Mouse (Mus musculus) lung, embryonic 15.5 days (tissue): ENCODE measurements around the gene Serpina12. TPM values are rescaled to one million over a fixed set of nuclear protein-coding genes. Genes with fewer than 3 reads are reported as not detected.
A peak's percentile ranks its signal among the peaks of the same experiment; 100 is the strongest.

Experiments used
- ATAC-seq: fragments of 200-750 bp; cut with Nextera tagmentation; 2 replicates; pipeline ENCODE4 v1.8.0; 2017; ENCODE audit warnings: moderate number of reproducible peaks, borderline replicate concordance; ENCODE audit not compliant: low FRiP score, low TSS enrichment; ENCODE audit errors: extremely low read depth
- H3K27ac ChIP-seq: fragments of 300-500 bp; sonication (generic); 2 replicates; pipeline ENCODE4 v1.5.1; 2015; ENCODE audit warnings: moderate library complexity, mild to moderate bottlenecking, inconsistent platforms
- H3K27me3 ChIP-seq: fragments of 300-500 bp; sonication (generic); 2 replicates; pipeline ENCODE4 v1.6.1; 2015; ENCODE audit warnings: inconsistent platforms
- H3K36me3 ChIP-seq: fragments of 300-500 bp; sonication (generic); 2 replicates; pipeline ENCODE4 v1.6.1; 2015; ENCODE audit warnings: inconsistent platforms
- H3K4me1 ChIP-seq: fragments of 300-500 bp; sonication (generic); 2 replicates; pipeline ENCODE4 v1.6.1; 2015; ENCODE audit warnings: inconsistent platforms
- H3K4me2 ChIP-seq: fragments of 300-500 bp; sonication (generic); 2 replicates; pipeline ENCODE4 v1.6.1; 2015; ENCODE audit warnings: inconsistent platforms, mild to moderate bottlenecking, moderate library complexity
- H3K4me3 ChIP-seq: fragments of 300-500 bp; sonication (generic); 2 replicates; pipeline ENCODE4 v1.5.1; 2015; ENCODE audit warnings: mild to moderate bottlenecking, inconsistent platforms
- H3K9ac ChIP-seq: fragments of 300-500 bp; sonication (generic); 2 replicates; pipeline ENCODE4 v1.6.1; 2015; ENCODE audit warnings: inconsistent platforms
- H3K9me3 ChIP-seq: fragments of 300-500 bp; sonication (generic); 2 replicates; pipeline ENCODE4 v1.6.1; 2016; ENCODE audit warnings: inconsistent platforms
- WGBS: fragments of 180-500 bp; shearing (Covaris S2); methylation state at CpG from one replicate; pipeline ENCODE4 v1.1.7; 2015; 5-methylcytosine and 5-hydroxymethylcytosine counted together
- polyA plus RNA-seq: library from polyadenylated mRNA; unstranded; fragments of >200 nt; fragmentation: Nextera tagmentation; extraction: Ambion mirVana; gene quantifications from 2 replicates; pipeline ENCODE4 v1.2.1, GENCODE M21; 2015

Gene Serpina12
- not detected in 2 replicates for polyA plus RNA-seq

DNA sequence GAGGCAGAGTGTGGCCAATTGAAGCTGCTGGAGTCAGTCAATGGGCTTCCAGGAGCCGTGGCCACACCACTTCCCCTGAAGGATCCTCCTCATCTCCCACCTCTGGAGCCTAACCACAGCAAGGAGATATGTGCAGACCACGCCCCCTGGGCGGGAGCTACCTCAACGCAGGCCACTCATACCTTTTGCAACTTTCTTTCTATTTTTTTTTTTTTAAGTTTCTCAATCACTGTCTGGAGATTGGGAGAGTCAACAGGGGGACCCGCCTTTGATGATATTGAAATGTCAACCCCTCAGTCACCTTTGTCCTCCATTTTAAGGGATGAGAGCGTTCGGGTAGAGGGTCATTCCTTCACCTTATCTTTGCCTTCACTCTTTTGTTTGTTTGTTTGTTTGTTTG is at the start of gene Serpina12:
TSS of gene Serpina12 (minus strand) at position 101 of the 400 bp plus-strand sequence.
- no peak for ATAC-seq
- Histone ChIP-seq H3K27ac (no peak within 1 kb of the TSS), H3K36me3 (no peaks in the 10 kb centered on the region), H3K4me1 (no peaks in the 10 kb centered on the region), H3K4me2 (no peak within 1 kb of the TSS), H3K27me3 (no peaks in the 10 kb centered on the region), H3K4me3 (no peak within 1 kb of the TSS), H3K9me3 (no peaks in the 10 kb centered on the region), H3K9ac (no peak within 1 kb of the TSS)
- 77% methylated on average over 7 of the region's 7 CpGs for WGBS

DNA sequence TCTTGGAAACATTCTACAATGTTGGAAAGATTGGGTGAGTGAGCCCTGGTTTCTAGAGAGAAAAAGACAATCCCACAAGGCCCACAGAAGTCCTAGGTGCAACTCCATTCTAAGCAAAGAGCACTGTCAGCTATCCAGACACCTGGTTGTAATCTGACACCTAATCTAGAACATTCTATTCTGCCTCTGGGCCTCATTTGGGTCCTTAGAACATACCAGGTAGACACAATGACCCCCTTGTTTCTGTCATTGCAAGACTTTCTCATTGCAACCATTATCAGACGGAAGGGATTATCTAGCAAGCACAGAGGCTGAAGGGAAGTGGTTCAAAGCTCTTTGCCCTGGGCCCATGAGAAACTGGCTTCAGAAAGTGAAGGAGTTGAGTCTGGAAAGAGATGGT is 47.1 kb upstream of the Serpina12 start:
- WGBS: 82% methylated on average over 1 of the region's 1 CpGs
- Histone ChIP-seq H3K9ac (no peak overlapping the region), H3K27me3 (no peaks in the 10 kb centered on the region), H3K9me3 (no peaks in the 10 kb centered on the region), H3K4me3 (no peak overlapping the region), H3K27ac (no peak overlapping the region), H3K36me3 (no peaks in the 10 kb centered on the region), H3K4me1 (no peaks in the 10 kb centered on the region), H3K4me2 (no peak overlapping the region)
- no peak for ATAC-seq

DNA sequence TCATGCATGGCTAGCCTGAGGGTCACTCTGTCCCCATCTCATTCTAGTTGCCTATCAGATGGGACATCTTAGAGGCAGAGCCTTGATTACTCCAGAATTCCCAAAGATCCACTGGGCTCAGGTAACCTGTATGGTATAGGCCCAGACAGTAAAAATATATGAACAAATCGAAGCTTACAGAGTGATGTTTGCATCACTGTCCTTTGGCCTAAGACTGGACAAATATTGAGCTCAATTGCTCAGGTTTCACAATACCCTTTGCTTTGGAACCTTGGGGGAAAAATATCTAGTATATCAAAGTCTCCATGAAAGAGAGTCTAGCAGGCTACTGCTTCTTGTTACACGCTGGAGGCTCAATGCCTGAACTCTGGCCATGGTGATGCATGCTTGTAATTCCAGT is 45.9 kb upstream of the Serpina12 start:
- WGBS: 68% methylated on average over 2 of the region's 2 CpGs
- Histone ChIP-seq H3K9me3 (no peaks in the 10 kb centered on the region), H3K9ac (no peak overlapping the region), H3K36me3 (no peaks in the 10 kb centered on the region), H3K27me3 (no peaks in the 10 kb centered on the region), H3K4me2 (no peak overlapping the region), H3K4me3 (no peak overlapping the region), H3K4me1 (no peaks in the 10 kb centered on the region), H3K27ac (no peak overlapping the region)
- ATAC-seq: no peak

DNA sequence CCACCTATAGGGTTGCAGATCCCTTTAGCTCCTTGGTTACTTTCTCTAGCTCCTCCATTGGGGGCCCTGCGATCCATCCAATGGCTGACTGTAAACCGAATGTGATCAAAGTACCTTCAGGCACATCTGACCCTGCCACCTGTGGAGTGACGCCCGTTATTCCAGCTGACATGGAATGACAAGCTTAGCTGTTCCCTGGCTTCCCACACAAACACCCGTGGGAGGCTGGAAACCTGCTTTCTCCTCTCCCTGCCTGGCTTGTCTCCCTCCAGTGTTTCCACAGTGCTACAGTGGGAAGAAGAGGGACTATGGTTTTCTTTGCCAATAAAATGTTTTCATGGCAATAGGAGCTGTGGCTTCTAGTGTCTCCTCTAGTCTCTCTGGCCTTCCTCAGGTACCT is 28.0 kb upstream of the Serpina12 start:
- Histone ChIP-seq H3K9me3 (no peaks in the 10 kb centered on the region), H3K4me3 (no peak overlapping the region), H3K27ac (no peak overlapping the region), H3K9ac (no peak overlapping the region), H3K27me3 (no peaks in the 10 kb centered on the region), H3K4me2 (no peak overlapping the region), H3K4me1 (no peaks in the 10 kb centered on the region), H3K36me3 (no peaks in the 10 kb centered on the region)
- WGBS: 62% methylated on average over 5 of the region's 5 CpGs
- ATAC-seq: no peak

DNA sequence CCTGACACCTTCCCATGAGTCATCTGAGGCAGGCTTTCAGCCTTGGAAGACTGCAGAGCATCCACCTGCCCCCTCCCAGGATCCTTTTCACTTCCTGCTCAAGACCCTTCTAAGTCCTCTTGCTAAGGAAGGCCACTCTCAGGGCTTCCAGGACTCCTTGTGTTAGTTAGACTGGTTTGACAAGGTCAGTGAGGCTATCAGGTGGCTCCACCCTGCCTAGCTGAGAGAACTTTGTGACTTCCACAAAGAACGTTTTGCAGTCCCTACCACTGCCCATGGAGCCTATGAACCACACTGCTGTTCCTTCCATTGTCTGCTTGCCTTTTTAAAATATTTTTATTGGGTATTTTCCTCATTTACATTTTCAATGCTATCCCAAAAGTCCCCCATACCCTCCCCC is 27.5 kb upstream of the Serpina12 start:
- H3K4me3 ChIP-seq: no peak overlapping the region
- no peaks in the 10 kb centered on the region for H3K27me3 ChIP-seq
- H3K4me2 ChIP-seq: no peak overlapping the region
- ATAC-seq: no peak
- H3K9me3 ChIP-seq: no peaks in the 10 kb centered on the region
- no peak overlapping the region for H3K9ac ChIP-seq
- no peaks in the 10 kb centered on the region for H3K36me3 ChIP-seq
- H3K4me1 ChIP-seq: no peaks in the 10 kb centered on the region
- 14% methylated on average over 1 of the region's 1 CpGs for WGBS
- H3K27ac ChIP-seq: no peak overlapping the region

DNA sequence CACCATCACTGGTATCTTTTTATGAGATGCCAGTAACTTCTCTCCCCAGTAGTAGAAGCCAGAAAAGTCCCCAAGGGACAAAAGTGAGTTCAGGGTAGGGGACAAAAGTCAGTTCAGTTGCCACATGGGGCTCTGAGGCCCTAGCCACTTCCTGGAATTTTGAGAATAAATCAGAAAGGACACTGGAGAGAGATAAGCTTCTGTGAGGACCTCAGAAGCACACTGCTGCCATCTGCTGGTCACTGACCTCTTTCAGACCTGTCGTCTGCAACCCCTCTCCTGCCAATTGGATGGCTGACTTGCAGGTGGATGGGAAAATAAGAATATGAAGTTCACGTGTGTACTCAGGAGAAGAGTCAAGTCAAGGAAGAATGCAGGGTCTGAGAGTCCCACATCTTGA is 25.4 kb upstream of the Serpina12 start:
- peak; percentile 23; the same call in 1 of the 2 replicates for ATAC-seq
- Histone ChIP-seq H3K4me2 (no peak overlapping the region), H3K27ac (no peak overlapping the region), H3K4me1 (no peaks in the 10 kb centered on the region), H3K36me3 (no peaks in the 10 kb centered on the region), H3K9ac (no peak overlapping the region), H3K27me3 (no peaks in the 10 kb centered on the region), H3K9me3 (no peaks in the 10 kb centered on the region), H3K4me3 (no peak overlapping the region)
- 8% methylated on average over 2 of the region's 2 CpGs for WGBS

DNA sequence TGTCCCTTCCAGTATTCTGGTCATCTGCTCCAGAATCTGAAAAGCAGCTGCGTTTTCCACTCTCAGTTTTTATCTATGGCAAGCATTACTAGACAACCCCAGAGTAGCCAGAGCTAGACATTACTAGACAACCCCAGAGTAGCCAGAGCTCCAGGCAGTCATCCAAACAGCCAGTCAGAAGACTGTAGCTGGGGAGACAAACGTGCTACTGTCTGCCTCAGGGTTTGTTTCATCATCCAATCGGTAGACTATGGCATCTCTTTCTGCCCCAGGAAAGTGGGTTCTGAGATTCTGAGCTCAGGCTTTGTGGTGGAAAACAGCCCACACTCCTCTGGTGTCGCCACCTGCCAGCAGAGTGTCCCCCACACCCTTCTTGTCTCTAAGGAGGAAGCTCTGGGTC is 23.3 kb upstream of the Serpina12 start:
- Histone ChIP-seq H3K4me3 (peak overlapping the region; percentile 22; the same call in 1 of the 2 replicates), H3K4me1 (no peaks in the 10 kb centered on the region), H3K27ac (0 out of 2 replicates have a peak overlapping the region, but pooled peaks have one; percentile 0), H3K4me2 (peak overlapping the region; percentile 42), H3K9ac (no peak overlapping the region), H3K36me3 (no peaks in the 10 kb centered on the region), H3K27me3 (no peaks in the 10 kb centered on the region), H3K9me3 (no peaks in the 10 kb centered on the region)
- peak; percentile 79; the same call in 1 of the 2 replicates for ATAC-seq
- 20% methylated on average over 4 of the region's 4 CpGs for WGBS

DNA sequence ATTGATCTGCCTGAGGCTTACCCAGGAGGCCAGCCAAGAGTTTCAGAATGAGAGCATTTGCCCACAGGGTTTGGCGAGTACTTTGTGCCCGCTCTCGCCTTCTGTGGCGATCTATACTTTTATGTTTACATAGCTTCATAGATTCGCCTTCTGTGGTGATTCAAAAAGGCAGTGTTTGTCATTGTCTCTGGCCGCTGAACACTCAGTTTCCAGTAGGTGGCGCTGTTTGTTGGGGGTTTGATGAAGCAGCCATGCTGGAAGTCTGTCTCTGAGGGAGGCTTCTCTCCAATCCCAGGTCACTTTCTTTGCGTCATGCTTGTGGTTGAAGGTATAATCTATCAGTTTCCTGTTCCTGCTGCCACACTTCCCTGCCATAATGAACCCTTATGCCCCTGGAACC is 22.0 kb upstream of the Serpina12 start:
- no peak for ATAC-seq
- Histone ChIP-seq H3K4me2 (no peak overlapping the region), H3K27ac (no peak overlapping the region), H3K4me1 (no peaks in the 10 kb centered on the region), H3K36me3 (no peaks in the 10 kb centered on the region), H3K9me3 (no peaks in the 10 kb centered on the region), H3K9ac (no peak overlapping the region), H3K27me3 (no peaks in the 10 kb centered on the region), H3K4me3 (no peak overlapping the region)
- 20% methylated on average over 8 of the region's 8 CpGs for WGBS

DNA sequence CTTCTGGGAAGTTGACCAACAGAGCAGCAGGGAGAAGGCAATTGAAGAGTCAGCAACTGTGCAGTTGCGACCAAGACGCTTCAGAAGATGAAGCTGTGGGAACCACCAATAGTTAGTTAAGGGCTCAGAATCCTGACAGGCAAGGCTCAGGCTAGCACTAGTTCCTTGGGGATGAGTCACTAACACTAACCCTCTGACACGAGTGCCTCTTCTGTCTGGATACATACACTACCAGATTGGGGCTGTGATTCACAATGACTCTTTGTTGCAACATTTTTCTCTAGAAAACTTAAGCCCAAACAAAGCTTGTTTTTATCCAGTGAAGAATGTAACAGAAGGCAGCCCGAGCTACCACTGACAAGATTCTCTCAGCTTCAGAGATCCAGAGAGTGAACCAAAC is 20.8 kb upstream of the Serpina12 start:
- H3K36me3 ChIP-seq: no peaks in the 10 kb centered on the region
- WGBS: 76% methylated on average over 4 of the region's 4 CpGs
- no peak overlapping the region for H3K4me2 ChIP-seq
- no peak overlapping the region for H3K4me3 ChIP-seq
- H3K27me3 ChIP-seq: no peaks in the 10 kb centered on the region
- no peak overlapping the region for H3K9ac ChIP-seq
- ATAC-seq: no peak
- no peaks in the 10 kb centered on the region for H3K9me3 ChIP-seq
- H3K4me1 ChIP-seq: no peaks in the 10 kb centered on the region
- no peak overlapping the region for H3K27ac ChIP-seq

DNA sequence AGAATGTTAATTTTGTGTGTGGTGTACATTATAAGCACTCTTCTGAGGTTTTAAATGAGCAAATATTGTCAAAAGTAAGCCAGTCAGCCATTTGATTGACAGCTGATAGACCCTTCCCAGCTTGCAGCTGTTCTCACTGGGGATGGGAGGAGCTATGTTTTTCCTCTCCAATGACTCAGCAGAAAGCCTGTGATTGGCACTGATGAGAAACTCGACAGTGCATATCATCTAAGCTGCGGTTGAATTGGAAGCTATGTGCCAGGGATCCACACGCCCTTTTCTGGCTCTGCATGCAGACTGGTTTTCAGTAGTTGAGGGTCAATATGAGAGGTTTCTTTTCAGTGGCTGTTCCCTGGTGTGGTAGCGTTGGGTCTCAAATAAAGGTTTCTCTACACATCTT is 20.3 kb upstream of the Serpina12 start:
- no peak for ATAC-seq
- H3K9ac ChIP-seq: no peak overlapping the region
- H3K4me1 ChIP-seq: no peaks in the 10 kb centered on the region
- H3K4me2 ChIP-seq: no peak overlapping the region
- no peaks in the 10 kb centered on the region for H3K36me3 ChIP-seq
- no peak overlapping the region for H3K27ac ChIP-seq
- no peak overlapping the region for H3K4me3 ChIP-seq
- 51% methylated on average over 4 of the region's 4 CpGs for WGBS
- no peaks in the 10 kb centered on the region for H3K27me3 ChIP-seq
- no peaks in the 10 kb centered on the region for H3K9me3 ChIP-seq

DNA sequence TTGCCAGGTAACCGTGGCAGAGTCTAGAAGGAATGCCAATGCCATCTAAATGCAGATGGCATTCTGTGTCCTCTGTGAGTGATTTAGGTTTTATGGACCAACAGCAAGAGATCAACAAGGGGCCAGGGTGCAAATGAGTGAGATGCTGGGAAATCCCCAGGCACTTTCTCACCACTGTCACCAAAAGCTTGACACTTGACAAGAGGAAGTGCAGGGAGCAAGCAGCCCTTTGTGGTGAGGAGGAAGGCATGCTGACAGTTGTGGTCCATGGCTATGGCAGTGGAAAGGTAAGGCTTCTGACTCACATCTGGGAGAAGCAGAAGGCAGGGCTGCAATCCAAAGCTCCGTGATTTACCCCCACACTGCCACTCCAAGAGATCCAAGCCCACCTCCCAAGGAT is 17.6 kb upstream of the Serpina12 start:
- Histone ChIP-seq H3K27me3 (no peaks in the 10 kb centered on the region), H3K9me3 (no peaks in the 10 kb centered on the region), H3K9ac (no peak overlapping the region), H3K4me3 (no peak overlapping the region), H3K4me2 (no peak overlapping the region), H3K27ac (no peak overlapping the region), H3K36me3 (no peaks in the 10 kb centered on the region), H3K4me1 (no peaks in the 10 kb centered on the region)
- no peak for ATAC-seq
- 53% methylated on average over 2 of the region's 2 CpGs for WGBS

DNA sequence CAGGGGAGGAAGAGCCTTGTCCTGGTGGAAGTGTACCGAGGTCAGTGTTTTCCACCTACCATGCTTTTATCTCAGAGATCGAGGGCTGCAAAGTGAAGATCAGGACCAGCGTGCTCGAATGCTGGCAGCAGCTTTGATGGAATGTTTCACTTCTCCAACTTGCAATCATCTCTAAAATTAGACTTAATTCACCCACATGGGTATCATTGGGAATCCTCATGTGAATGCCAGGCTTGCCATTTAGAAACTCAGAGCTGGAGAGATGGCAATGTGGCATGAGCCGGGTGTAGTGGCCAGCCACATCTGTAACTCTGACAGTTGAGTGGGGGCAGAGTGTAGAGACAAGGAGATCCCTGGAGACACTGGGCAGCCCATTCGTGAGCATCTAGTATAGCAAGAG is 15.9 kb upstream of the Serpina12 start:
- Histone ChIP-seq H3K9me3 (no peaks in the 10 kb centered on the region), H3K9ac (no peak overlapping the region), H3K4me2 (no peak overlapping the region), H3K27me3 (no peaks in the 10 kb centered on the region), H3K27ac (no peak overlapping the region), H3K4me3 (no peak overlapping the region), H3K36me3 (no peaks in the 10 kb centered on the region), H3K4me1 (no peaks in the 10 kb centered on the region)
- no peak for ATAC-seq
- 75% methylated on average over 6 of the region's 6 CpGs for WGBS

DNA sequence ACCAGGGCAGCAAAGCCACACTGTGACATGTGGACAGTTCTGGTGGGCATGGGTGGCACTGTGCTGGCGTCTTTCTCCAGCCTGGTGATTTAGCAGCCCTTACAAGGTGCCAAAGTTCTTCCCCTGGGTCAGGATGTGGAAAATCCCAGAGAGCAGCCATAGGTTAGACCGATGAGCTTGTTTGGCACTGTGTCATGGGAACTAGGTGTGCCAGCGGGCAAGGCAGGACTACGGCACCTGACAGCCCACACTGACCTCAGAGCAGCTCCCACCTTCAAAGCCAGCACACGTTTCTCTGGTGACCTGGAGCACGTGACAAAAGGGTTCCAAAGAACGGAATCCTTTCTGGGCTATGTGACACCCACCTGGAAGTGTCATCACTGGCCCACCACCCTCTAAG is 13.3 kb upstream of the Serpina12 start:
- ATAC-seq: no peak
- 72% methylated on average over 7 of the region's 7 CpGs for WGBS
- no peak overlapping the region for H3K4me3 ChIP-seq
- H3K27ac ChIP-seq: no peak overlapping the region
- H3K27me3 ChIP-seq: no peaks in the 10 kb centered on the region
- no peaks in the 10 kb centered on the region for H3K36me3 ChIP-seq
- H3K9me3 ChIP-seq: no peaks in the 10 kb centered on the region
- H3K4me1 ChIP-seq: no peaks in the 10 kb centered on the region
- no peak overlapping the region for H3K9ac ChIP-seq
- H3K4me2 ChIP-seq: no peak overlapping the region
